Mouse (Mus musculus) T-helper 1 cell (primary cell): ENCODE measurements around the gene Tedc2.

Source experiments
- in situ Hi-C: fragments of 300-600 bp; cut with MboI, MseI; formaldehyde crosslinking; loops from one replicate; pipeline ENCODE4 v1.15.1; 2025; ENCODE audit warnings: high pct_unique_total_duplicates

Tedc2 gene

GRCm38 (mm10) chr17:24220435-24221411 is at the start of gene Tedc2:
Gene Tedc2, minus strand, starts transcription at chr17:24220851.
- in situ Hi-C loops: no loop called here

GRCm38 (mm10) chr17:24267133-24267532 is 46.5 kb upstream of the Tedc2 start:
- in situ Hi-C loops: no loop called here

- in situ Hi-C loops: no loop called here
These were observed 44.1 kb upstream of the Tedc2 start for GRCm38 (mm10) chr17:24264766-24265165.

GRCm38 (mm10) chr17:24260516-24260915 is 39.9 kb upstream of the Tedc2 start:
- in situ Hi-C loops: no loop called here

- in situ Hi-C loops: no loop called here
These were observed 39.1 kb upstream of the Tedc2 start for GRCm38 (mm10) chr17:24259702-24260101.

GRCm38 (mm10) chr17:24258981-24259380 is 38.3 kb upstream of the Tedc2 start:
- in situ Hi-C loops: no loop called here

- in situ Hi-C loops: no loop called here
These were observed 31.7 kb upstream of the Tedc2 start for GRCm38 (mm10) chr17:24252329-24252728.

- in situ Hi-C loops: no loop called here
These were observed 30.8 kb upstream of the Tedc2 start, which contains the start of gene Ccnf for GRCm38 (mm10) chr17:24251320-24252069. Gene Ccnf, minus strand, starts transcription at chr17:24251484.

GRCm38 (mm10) chr17:24250988-24251319 is 30.3 kb upstream of the Tedc2 start:
- in situ Hi-C loops: no loop called here

GRCm38 (mm10) chr17:24248641-24249040 is 28.0 kb upstream of the Tedc2 start:
- in situ Hi-C loops: no loop called here

GRCm38 (mm10) chr17:24244061-24244460 is 23.4 kb upstream of the Tedc2 start:
- in situ Hi-C loops: no loop called here

- in situ Hi-C loops: no loop called here
These were observed 22.8 kb upstream of the Tedc2 start for GRCm38 (mm10) chr17:24243311-24243969.

- in situ Hi-C loops: no loop called here
These were observed 16.3 kb upstream of the Tedc2 start for GRCm38 (mm10) chr17:24236921-24237320.

GRCm38 (mm10) chr17:24236479-24236878 is 15.8 kb upstream of the Tedc2 start:
- in situ Hi-C loops: no loop called here

- in situ Hi-C loops: no loop called here
These were observed 7.3 kb upstream of the Tedc2 start for GRCm38 (mm10) chr17:24227941-24228340.

GRCm38 (mm10) chr17:24226721-24227120 is 6.1 kb upstream of the Tedc2 start:
- in situ Hi-C loops: no loop called here

GRCm38 (mm10) chr17:24225851-24226250 is 5.2 kb upstream of the Tedc2 start:
- in situ Hi-C loops: no loop called here

GRCm38 (mm10) chr17:24224741-24225140 is 4.1 kb upstream of the Tedc2 start:
- in situ Hi-C loops: no loop called here

- in situ Hi-C loops: no loop called here
These were observed 2.9 kb upstream of the Tedc2 start for GRCm38 (mm10) chr17:24223513-24223912.

- in situ Hi-C loops: no loop called here
These were observed 2.0 kb upstream of the Tedc2 start for GRCm38 (mm10) chr17:24222653-24223052.

GRCm38 (mm10) chr17:24216836-24217235 is 3.8 kb downstream of the Tedc2 start:
- in situ Hi-C loops: no loop called here

GRCm38 (mm10) chr17:24213186-24213585 is 7.5 kb downstream of the Tedc2 start:
- in situ Hi-C loops: no loop called here
